Mouse (Mus musculus): ENCODE results near the gene Tmem200a. TPM values are rescaled to one million over a fixed set of nuclear protein-coding genes. Genes with fewer than 3 reads are reported as not detected.
"Not testable (repeated sequence)": the region's sequence is repeated elsewhere in the genome, so short reads cannot be mapped to it uniquely, and the experiment has no call there.

Gene Tmem200a
- polyA plus RNA-seq, 1 experiment: 7.4 TPM

GRCm38 (mm10) chr10:25920640-25921278 lies 158.1 kb downstream of the Tmem200a start:
- Histone ChIP-seq H3K4me1 (ENCODE audit: control insufficient read depth, insufficient read depth, low read length) (no peaks in the 10 kb centered on the region), H3K27ac (ENCODE audit: control insufficient read depth, insufficient read depth, low read depth, low read length) (no peak overlapping the region), H3K4me3 (ENCODE audit: control insufficient read depth, low read depth, low read length) (no peak overlapping the region), H3K27me3 (ENCODE audit: control insufficient read depth, insufficient read depth, low read length) (no peaks in the 10 kb centered on the region), H3K36me3 (ENCODE audit: control insufficient read depth, insufficient read depth, low read length) (no peaks in the 10 kb centered on the region)
- TF ChIP-seq POLR2A (IDR thresholded peaks at IDR 0.05; ENCODE audit: control insufficient read depth, low read depth, low read length) (no peak), CTCF (IDR thresholded peaks at IDR 0.05; ENCODE audit: control insufficient read depth, insufficient read depth, insufficient replicate concordance, low read depth, low read length) (no peak)

DNA sequence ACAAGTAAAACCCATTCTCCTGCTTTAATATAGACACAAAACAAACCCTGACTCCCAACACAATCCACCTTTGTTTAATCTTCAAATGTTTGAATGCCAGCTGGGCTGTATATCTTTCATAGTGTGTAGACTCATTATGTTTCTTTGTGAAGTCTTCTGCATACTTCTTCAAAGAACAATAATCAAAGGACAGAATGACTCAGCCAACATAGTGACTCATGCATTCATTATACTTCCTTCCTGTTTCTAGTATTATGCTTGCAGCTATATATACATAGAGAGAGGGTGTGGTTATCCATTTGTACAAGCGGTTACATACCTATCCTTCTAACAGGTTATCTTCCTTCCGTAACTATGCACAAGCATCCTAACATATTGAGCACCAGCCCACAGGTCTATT lies 160.7 kb downstream of the Tmem200a start:
- no peaks in the 10 kb centered on the region for H3K4me1 ChIP-seq (ENCODE audit: control insufficient read depth, insufficient read depth, low read length)
- no peaks in the 10 kb centered on the region for H3K36me3 ChIP-seq (ENCODE audit: control insufficient read depth, insufficient read depth, low read length)
- H3K4me3 ChIP-seq (ENCODE audit: control insufficient read depth, low read depth, low read length): no peak overlapping the region
- TF ChIP-seq POLR2A (IDR thresholded peaks at IDR 0.05; ENCODE audit: control insufficient read depth, low read depth, low read length) (no peak), CTCF (IDR thresholded peaks at IDR 0.05; ENCODE audit: control insufficient read depth, insufficient read depth, insufficient replicate concordance, low read depth, low read length) (no peak)
- no peaks in the 10 kb centered on the region for H3K27me3 ChIP-seq (ENCODE audit: control insufficient read depth, insufficient read depth, low read length)
- no peak overlapping the region for H3K27ac ChIP-seq (ENCODE audit: control insufficient read depth, insufficient read depth, low read depth, low read length)

- H3K27ac ChIP-seq (ENCODE audit: control insufficient read depth, insufficient read depth, low read depth, low read length): no peak overlapping the region
- no peak overlapping the region for H3K4me3 ChIP-seq (ENCODE audit: control insufficient read depth, low read depth, low read length)
- H3K27me3 ChIP-seq (ENCODE audit: control insufficient read depth, insufficient read depth, low read length): no peaks in the 10 kb centered on the region
- no peak for TF ChIP-seq CTCF (IDR thresholded peaks at IDR 0.05; ENCODE audit: control insufficient read depth, insufficient read depth, insufficient replicate concordance, low read depth, low read length)
- no peak for TF ChIP-seq POLR2A (IDR thresholded peaks at IDR 0.05; ENCODE audit: control insufficient read depth, low read depth, low read length)
- no peaks in the 10 kb centered on the region for H3K36me3 ChIP-seq (ENCODE audit: control insufficient read depth, insufficient read depth, low read length)
- H3K4me1 ChIP-seq (ENCODE audit: control insufficient read depth, insufficient read depth, low read length): no peaks in the 10 kb centered on the region
Measured at GRCm38 (mm10) chr10:25910270-25910669, 168.6 kb downstream of the Tmem200a start.

DNA sequence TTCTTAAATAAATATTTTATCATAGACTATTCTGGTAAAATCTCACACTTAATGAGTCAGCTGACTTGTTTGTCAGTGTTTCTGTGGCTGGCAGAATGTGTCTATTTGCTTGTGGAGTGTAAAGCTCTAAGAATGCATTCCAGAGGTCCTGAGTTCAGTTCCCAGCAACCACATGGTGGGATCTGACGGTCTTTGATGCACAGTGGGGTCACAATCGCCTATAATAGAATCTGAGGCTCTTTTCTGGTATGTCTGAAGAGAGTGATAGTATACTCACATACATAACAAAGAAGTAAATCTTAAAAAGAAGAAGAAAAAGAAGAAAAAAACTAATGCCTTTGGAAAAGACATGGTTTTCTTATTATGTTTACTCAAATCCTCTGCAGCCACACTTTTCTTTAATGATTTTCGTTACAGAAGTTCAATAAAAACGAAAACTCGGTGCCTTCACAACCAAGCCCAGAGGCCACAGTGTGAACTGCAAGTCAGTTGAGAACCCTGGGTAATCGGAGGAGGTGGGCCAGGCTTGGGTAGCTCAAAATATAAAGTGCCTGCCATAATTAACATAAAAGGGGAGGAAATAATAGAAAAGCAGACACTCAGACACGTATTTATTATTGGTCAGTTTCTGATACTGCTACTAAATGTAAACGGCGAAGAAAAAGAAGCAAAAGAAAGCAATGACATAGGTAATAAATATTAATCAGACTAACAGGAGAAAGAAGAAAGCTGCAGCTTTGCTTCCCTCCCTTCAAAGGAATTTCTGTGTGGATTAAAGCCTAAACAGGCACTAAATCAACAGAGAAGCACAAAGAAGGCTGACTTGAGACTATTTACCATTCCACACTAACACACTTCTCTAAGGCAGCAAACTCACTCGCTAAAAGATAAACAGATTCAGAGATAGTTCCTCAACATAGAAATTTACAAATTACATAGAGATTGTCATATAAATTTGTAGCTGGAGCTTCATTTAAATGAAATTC lies 170.5 kb downstream of the Tmem200a start:
- no peak overlapping the region for H3K27ac ChIP-seq (ENCODE audit: control insufficient read depth, insufficient read depth, low read depth, low read length)
- H3K36me3 ChIP-seq (ENCODE audit: control insufficient read depth, insufficient read depth, low read length): no peaks in the 10 kb centered on the region
- H3K4me1 ChIP-seq (ENCODE audit: control insufficient read depth, insufficient read depth, low read length): no peaks in the 10 kb centered on the region
- no peaks in the 10 kb centered on the region for H3K27me3 ChIP-seq (ENCODE audit: control insufficient read depth, insufficient read depth, low read length)
- no peak overlapping the region for H3K4me3 ChIP-seq (ENCODE audit: control insufficient read depth, low read depth, low read length)
- TF ChIP-seq CTCF (IDR thresholded peaks at IDR 0.05; ENCODE audit: control insufficient read depth, insufficient read depth, insufficient replicate concordance, low read depth, low read length) (no peak), POLR2A (IDR thresholded peaks at IDR 0.05; ENCODE audit: control insufficient read depth, low read depth, low read length) (no peak)

GRCm38 (mm10) chr10:25894126-25894525 lies 184.7 kb downstream of the Tmem200a start:
- H3K27ac ChIP-seq (ENCODE audit: control insufficient read depth, insufficient read depth, low read depth, low read length); H3K4me3 ChIP-seq (ENCODE audit: control insufficient read depth, low read depth, low read length); H3K4me1 ChIP-seq (ENCODE audit: control insufficient read depth, insufficient read depth, low read length); H3K36me3 ChIP-seq (ENCODE audit: control insufficient read depth, insufficient read depth, low read length); H3K27me3 ChIP-seq (ENCODE audit: control insufficient read depth, insufficient read depth, low read length): not testable (repeated sequence)

GRCm38 (mm10) chr10:25887225-25887624 lies 191.6 kb downstream of the Tmem200a start:
- Histone ChIP-seq H3K4me1 (ENCODE audit: control insufficient read depth, insufficient read depth, low read length) (peaks cover 4% of the 10 kb centered on the region), H3K4me3 (ENCODE audit: control insufficient read depth, low read depth, low read length) (no peak overlapping the region), H3K27ac (ENCODE audit: control insufficient read depth, insufficient read depth, low read depth, low read length) (no peak overlapping the region), H3K27me3 (ENCODE audit: control insufficient read depth, insufficient read depth, low read length) (no peaks in the 10 kb centered on the region), H3K36me3 (ENCODE audit: control insufficient read depth, insufficient read depth, low read length) (no peaks in the 10 kb centered on the region)
- TF ChIP-seq CTCF (IDR thresholded peaks at IDR 0.05; ENCODE audit: control insufficient read depth, insufficient read depth, insufficient replicate concordance, low read depth, low read length): no peak
- no peak for TF ChIP-seq POLR2A (IDR thresholded peaks at IDR 0.05; ENCODE audit: control insufficient read depth, low read depth, low read length)

DNA sequence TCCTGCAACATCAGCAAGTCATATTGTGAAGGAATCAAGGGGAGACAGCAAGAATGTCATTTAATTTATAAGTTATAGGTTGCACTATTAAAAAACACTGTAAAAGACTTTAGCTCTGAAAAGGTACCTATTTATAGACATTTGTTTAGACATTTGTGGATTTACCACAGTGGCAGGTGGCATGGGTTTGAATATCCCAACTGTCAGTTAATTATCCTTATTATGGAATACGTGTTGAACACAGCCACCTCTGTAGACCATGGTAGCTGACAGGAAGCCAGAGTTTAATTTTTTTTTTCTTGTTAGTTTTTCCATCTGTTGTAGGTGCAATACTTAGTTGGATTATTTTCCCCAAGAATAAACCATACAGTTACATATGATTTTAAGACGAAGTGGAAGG lies 194.3 kb downstream of the Tmem200a start:
- Histone ChIP-seq H3K4me1 (ENCODE audit: control insufficient read depth, insufficient read depth, low read length) (peaks cover 4% of the 10 kb centered on the region), H3K27ac (ENCODE audit: control insufficient read depth, insufficient read depth, low read depth, low read length) (no peak overlapping the region), H3K4me3 (ENCODE audit: control insufficient read depth, low read depth, low read length) (no peak overlapping the region), H3K36me3 (ENCODE audit: control insufficient read depth, insufficient read depth, low read length) (no peaks in the 10 kb centered on the region), H3K27me3 (ENCODE audit: control insufficient read depth, insufficient read depth, low read length) (no peaks in the 10 kb centered on the region)
- TF ChIP-seq POLR2A (IDR thresholded peaks at IDR 0.05; ENCODE audit: control insufficient read depth, low read depth, low read length): no peak
- TF ChIP-seq CTCF (IDR thresholded peaks at IDR 0.05; ENCODE audit: control insufficient read depth, insufficient read depth, insufficient replicate concordance, low read depth, low read length): no peak
